Mouse (Mus musculus) CH12.LX (cell line): Measurements from ENCODE around the gene Trpv3.

ENCODE experiments used
- BHLHE40 ChIP-seq: IDR thresholded peaks from 2 replicates; pipeline ENCODE4 v1.6.1; 2011; ENCODE audit warnings: mild to moderate bottlenecking, low read depth, low read length, improper control_type of control experiment
- CHD2 ChIP-seq: IDR thresholded peaks from 2 replicates; pipeline ENCODE4 v1.6.1; 2011; ENCODE audit warnings: low read length, improper control_type of control experiment
- CTCF ChIP-seq, 2 experiments: IDR thresholded peaks in 1 of 2; conservative IDR thresholded peaks in 1 of 2; 2 replicates each; pipeline ENCODE4 v1.5.1; 2011 to 2012; ENCODE audit warnings: low read depth in 2 of 2, low read length in 2 of 2, improper control_type of control experiment in 1 of 2, inconsistent platforms in 1 of 2, mild to moderate bottlenecking in 1 of 2, moderate library complexity in 1 of 2
- EP300 ChIP-seq: IDR thresholded peaks from 2 replicates; pipeline ENCODE4 v1.6.1; 2011; ENCODE audit warnings: low read length, improper control_type of control experiment
- JUN ChIP-seq: IDR thresholded peaks from 2 replicates; pipeline ENCODE4 v1.6.1; 2011; ENCODE audit warnings: low read depth, mild to moderate bottlenecking, low read length, improper control_type of control experiment, moderate library complexity; ENCODE audit not compliant: insufficient read depth
- MAFK ChIP-seq: IDR thresholded peaks from 2 replicates; pipeline ENCODE4 v1.6.1; 2011; ENCODE audit warnings: low read length, improper control_type of control experiment; ENCODE audit not compliant: insufficient replicate concordance
- MXI1 ChIP-seq: IDR thresholded peaks from 2 replicates; pipeline ENCODE4 v1.6.1; 2011; ENCODE audit warnings: mild to moderate bottlenecking, low read depth, low read length, improper control_type of control experiment
- POLR2A ChIP-seq: IDR thresholded peaks from 2 replicates; pipeline ENCODE4 v1.6.1; 2011; ENCODE audit warnings: low read depth, mild to moderate bottlenecking, improper control_type of control experiment, low read length
- POLR2AphosphoS2 ChIP-seq: IDR thresholded peaks from 2 replicates; pipeline ENCODE4 v1.6.1; 2011; ENCODE audit warnings: low read depth, low read length, improper control_type of control experiment
- RAD21 ChIP-seq: IDR thresholded peaks from 2 replicates; pipeline ENCODE4 v1.6.1; 2011; ENCODE audit warnings: low read depth, mild to moderate bottlenecking, low read length, improper control_type of control experiment, moderate library complexity
- TBP ChIP-seq: conservative IDR thresholded peaks from 2 replicates; pipeline ENCODE4 v1.6.1; 2011; ENCODE audit warnings: low read depth, low read length, improper control_type of control experiment
- USF2 ChIP-seq: conservative IDR thresholded peaks from 2 replicates; pipeline ENCODE4 v1.6.1; 2011; ENCODE audit warnings: low read depth, low read length, improper control_type of control experiment
- ZKSCAN1 ChIP-seq: IDR thresholded peaks from 2 replicates; pipeline ENCODE4 v1.6.1; 2012; ENCODE audit warnings: low read depth, inconsistent platforms, low read length, improper control_type of control experiment, borderline replicate concordance
- ZNF384 ChIP-seq: IDR thresholded peaks from 2 replicates; pipeline ENCODE4 v1.6.1; 2012; ENCODE audit warnings: low read depth, low read length, improper control_type of control experiment, inconsistent platforms

DNA sequence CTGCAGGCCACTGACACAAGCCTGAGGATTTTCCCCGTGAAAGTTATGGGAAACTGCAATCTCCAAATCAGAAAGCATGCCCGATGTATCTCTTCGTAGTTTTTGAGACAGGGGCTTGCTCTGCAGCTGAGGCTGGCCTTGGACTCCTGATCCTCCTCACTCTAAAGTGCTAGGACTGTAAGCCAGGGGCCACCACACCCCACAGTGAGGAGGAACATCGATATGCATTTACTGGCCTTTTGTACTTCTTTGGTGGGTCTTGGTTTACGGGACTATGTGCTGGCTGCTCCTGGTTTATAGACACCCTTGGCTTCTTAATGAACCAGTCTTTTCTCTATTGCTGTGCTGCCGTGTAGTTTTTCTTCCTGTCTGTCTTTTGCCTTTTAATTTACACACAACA is 25.0 kb upstream of the Trpv3 start:
- TF ChIP-seq RAD21 (no peak), CTCF (conservative IDR thresholded peaks at IDR 0.05 in 1 of 2, IDR thresholded peaks at IDR 0.05 in 1 of 2; ENCODE audit: low read depth in 2 of 2, low read length in 2 of 2) (no peak), MAFK (no peak), BHLHE40 (no peak), CHD2 (no peak), POLR2A (no peak), MXI1 (no peak), ZKSCAN1 (no peak), ZNF384 (no peak), JUN (no peak), POLR2AphosphoS2 (no peak), USF2 (no peak), TBP (no peak), EP300 (no peak)
